Mouse (Mus musculus) neural tube, embryonic 11.5 days (tissue): Measurements from ENCODE around the gene Plekha7. TPM values are rescaled to one million over a fixed set of nuclear protein-coding genes. Genes with fewer than 3 reads are reported as not detected.

Experiments used
- ATAC-seq: fragments of 200-750 bp; cut with Nextera tagmentation; 2 replicates; pipeline ENCODE4 v1.8.0; 2017; ENCODE audit warnings: moderate number of reproducible peaks, mild to moderate bottlenecking, moderate TSS enrichment, moderate library complexity; ENCODE audit not compliant: insufficient read depth, low FRiP score, low TSS enrichment
- DNase-seq: peaks from one replicate; pipeline ENCODE4 v3.0.0-alpha.2; 2015; ENCODE audit warnings: low spot score
- H3K27ac ChIP-seq: fragments of 300-500 bp; sonication (generic); 2 replicates; pipeline ENCODE4 v1.5.1; 2014; ENCODE audit warnings: low read depth, mild to moderate bottlenecking, low read length
- H3K27me3 ChIP-seq: fragments of 300-500 bp; sonication (generic); 2 replicates; pipeline ENCODE4 v1.6.1; 2014; ENCODE audit warnings: mild to moderate bottlenecking, low read length, mixed read lengths; ENCODE audit not compliant: control insufficient read depth, insufficient read depth
- H3K36me3 ChIP-seq: fragments of 300-500 bp; sonication (generic); 2 replicates; pipeline ENCODE4 v1.6.1; 2014; ENCODE audit warnings: mild to moderate bottlenecking, low read length, moderate library complexity, mixed read lengths; ENCODE audit not compliant: control insufficient read depth, insufficient read depth
- H3K4me1 ChIP-seq: fragments of 300-500 bp; sonication (generic); 2 replicates; pipeline ENCODE4 v1.6.1; 2014; ENCODE audit warnings: low read length, mixed read lengths; ENCODE audit not compliant: control insufficient read depth, insufficient read depth
- H3K4me2 ChIP-seq: fragments of 300-500 bp; sonication (generic); 2 replicates; pipeline ENCODE4 v1.6.1; 2014; ENCODE audit warnings: low read depth, mild to moderate bottlenecking, moderate library complexity
- H3K4me3 ChIP-seq: fragments of 300-500 bp; sonication (generic); 2 replicates; pipeline ENCODE4 v1.5.1; 2014; ENCODE audit warnings: low read depth, low read length
- H3K9ac ChIP-seq: fragments of 300-500 bp; sonication (generic); 2 replicates; pipeline ENCODE4 v1.6.1; 2014; ENCODE audit warnings: mild to moderate bottlenecking, low read length
- H3K9me3 ChIP-seq: fragments of 300-500 bp; sonication (generic); 2 replicates; pipeline ENCODE4 v1.6.1; 2016; ENCODE audit warnings: low read length; ENCODE audit not compliant: control insufficient read depth
- WGBS: fragments of 180-500 bp; shearing (Covaris S2); extraction: QIAGEN DNeasy Blood & Tissue Kit; methylation state at CpG from one replicate; pipeline ENCODE4 v1.1.7; 2014; 5-methylcytosine and 5-hydroxymethylcytosine counted together
- polyA plus RNA-seq: library from polyadenylated mRNA; unstranded; fragments of >200 nt; fragmentation: Nextera tagmentation; extraction: Ambion mirVana; gene quantifications from 2 replicates; pipeline ENCODE4 v1.2.1, GENCODE M21; 2014

Plekha7 gene
- polyA plus RNA-seq, 1 experiment from 2014 or later, result 7.3 TPM

DNA sequence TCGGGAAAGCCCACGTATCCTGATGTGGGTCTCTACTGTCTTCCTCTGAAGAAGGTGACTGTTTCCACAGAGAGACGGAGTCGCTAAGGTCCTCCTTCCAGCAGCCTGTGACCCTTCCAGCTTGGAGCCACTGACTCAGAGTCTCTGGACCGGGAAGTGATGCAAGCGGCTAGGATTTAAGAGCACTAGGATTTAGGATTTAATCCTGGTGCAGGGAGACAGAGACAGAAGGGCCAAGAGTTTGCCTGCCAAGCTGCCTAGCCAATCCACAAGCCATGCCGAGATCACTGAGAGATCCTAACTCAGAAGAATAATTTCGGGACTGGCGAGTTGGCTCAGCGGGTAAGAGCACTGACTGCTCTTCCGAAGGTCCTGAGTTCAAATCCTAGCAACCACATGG, 59.6 kb downstream of the Plekha7 start:
- Histone ChIP-seq H3K4me1 (peaks cover 9% of the 10 kb centered on the region), H3K4me3 (no peak overlapping the region), H3K36me3 (no peaks in the 10 kb centered on the region), H3K9ac (no peak overlapping the region), H3K27me3 (no peaks in the 10 kb centered on the region), H3K27ac (no peak overlapping the region), H3K9me3 (no peaks in the 10 kb centered on the region), H3K4me2 (no peak overlapping the region)
- ATAC-seq, result no peak
- WGBS, result 94% methylated on average over 11 of the region's 11 CpGs
- DNase-seq, result no peak

DNA sequence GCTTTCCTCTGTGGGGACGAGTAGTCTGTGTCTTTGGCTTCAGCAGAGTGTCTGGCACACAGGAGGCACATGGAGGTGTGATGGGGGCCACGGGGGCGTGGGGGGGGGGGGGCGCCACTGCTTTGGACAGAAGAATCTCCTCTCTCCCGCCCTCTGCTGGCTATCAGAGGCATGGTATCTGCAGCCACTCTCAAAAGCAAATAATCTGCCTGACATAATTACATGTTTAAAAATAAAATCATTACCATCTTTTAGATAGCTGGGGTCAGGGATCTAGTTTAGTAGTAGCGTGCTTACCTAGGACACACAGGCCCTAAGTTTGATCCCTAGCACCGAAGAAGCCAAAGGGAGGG, 60.8 kb downstream of the Plekha7 start:
- ATAC-seq (no peak), DNase-seq (no peak)
- H3K9me3 ChIP-seq, result no peaks in the 10 kb centered on the region
- no peaks in the 10 kb centered on the region for H3K27me3 ChIP-seq
- H3K4me3 ChIP-seq, result no peak overlapping the region
- peaks cover 9% of the 10 kb centered on the region for H3K4me1 ChIP-seq
- WGBS, result 18% methylated on average over 4 of the region's 7 CpGs
- H3K36me3 ChIP-seq, result no peaks in the 10 kb centered on the region
- no peak overlapping the region for H3K9ac ChIP-seq
- H3K27ac ChIP-seq, result no peak overlapping the region
- no peak overlapping the region for H3K4me2 ChIP-seq

- no peaks in the 10 kb centered on the region for H3K27me3 ChIP-seq
- peaks cover 9% of the 10 kb centered on the region for H3K4me1 ChIP-seq
- no peak overlapping the region for H3K9ac ChIP-seq
- no peak for DNase-seq
- no peaks in the 10 kb centered on the region for H3K9me3 ChIP-seq
- ATAC-seq, result no peak
- no peaks in the 10 kb centered on the region for H3K36me3 ChIP-seq
- H3K4me3 ChIP-seq, result no peak overlapping the region
- WGBS, result 30% methylated on average over 13 of the region's 15 CpGs
- H3K4me2 ChIP-seq, result no peak overlapping the region
- H3K27ac ChIP-seq, result no peak overlapping the region
These were observed 61.3 kb downstream of the Plekha7 start for GRCm38 (mm10) chr7:116246696-116247376.

GRCm38 (mm10) chr7:116245815-116246695, 62.1 kb downstream of the Plekha7 start:
- ATAC-seq, result no peak
- H3K27ac ChIP-seq, result no peak overlapping the region
- H3K36me3 ChIP-seq, result no peaks in the 10 kb centered on the region
- 40% methylated on average over 15 of the region's 15 CpGs for WGBS
- no peak for DNase-seq
- no peaks in the 10 kb centered on the region for H3K9me3 ChIP-seq
- no peak overlapping the region for H3K4me2 ChIP-seq
- no peaks in the 10 kb centered on the region for H3K27me3 ChIP-seq
- no peak overlapping the region for H3K9ac ChIP-seq
- peaks cover 9% of the 10 kb centered on the region for H3K4me1 ChIP-seq
- H3K4me3 ChIP-seq, result no peak overlapping the region

DNA sequence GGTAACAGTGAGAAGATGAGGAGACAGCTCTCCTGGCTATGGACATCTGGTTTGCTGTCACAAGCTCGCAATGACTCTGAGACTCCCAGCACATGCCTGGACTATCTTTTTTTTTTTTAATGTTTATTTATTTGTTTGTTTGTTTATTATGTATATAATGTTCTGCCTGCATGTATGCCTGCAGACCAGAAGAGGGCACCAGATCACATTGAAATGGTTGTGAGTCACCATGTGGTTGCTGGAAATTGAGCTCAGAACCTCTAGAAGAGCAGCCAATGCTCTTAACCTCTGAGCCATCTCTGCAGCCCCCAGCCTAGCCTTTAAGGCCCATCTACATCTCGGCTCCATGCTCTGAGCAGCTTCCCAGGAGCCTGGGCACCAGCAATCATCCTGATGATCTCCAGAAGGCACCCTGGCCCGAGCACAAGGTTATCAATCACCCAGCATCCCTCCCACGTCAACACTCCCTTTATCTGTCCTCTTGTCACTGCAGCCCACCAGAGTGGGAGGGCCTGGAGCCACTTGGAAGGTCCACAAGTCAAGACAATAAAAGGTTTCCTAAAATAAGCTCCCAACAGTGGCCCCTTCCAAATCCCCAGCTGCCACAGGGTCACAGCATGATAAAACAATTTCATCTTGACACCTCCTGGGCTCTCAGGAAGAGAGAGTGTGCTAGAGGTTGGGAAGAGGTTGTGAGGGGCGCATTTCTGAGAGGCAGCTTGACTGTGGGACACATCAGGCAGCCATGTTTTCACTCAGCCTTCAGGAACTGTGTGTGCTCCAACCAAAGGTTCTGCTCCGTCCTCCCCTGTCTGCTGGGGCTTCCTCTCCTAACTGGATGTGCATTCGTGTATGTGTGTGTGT, 63.6 kb downstream of the Plekha7 start:
- ATAC-seq (no peak), DNase-seq (no peak)
- Histone ChIP-seq H3K27ac (no peak overlapping the region), H3K4me2 (no peak overlapping the region), H3K36me3 (no peaks in the 10 kb centered on the region), H3K4me1 (peaks cover 9% of the 10 kb centered on the region), H3K9ac (no peak overlapping the region), H3K27me3 (no peaks in the 10 kb centered on the region), H3K9me3 (no peaks in the 10 kb centered on the region), H3K4me3 (no peak overlapping the region)
- 27% methylated on average over 7 of the region's 7 CpGs for WGBS

DNA sequence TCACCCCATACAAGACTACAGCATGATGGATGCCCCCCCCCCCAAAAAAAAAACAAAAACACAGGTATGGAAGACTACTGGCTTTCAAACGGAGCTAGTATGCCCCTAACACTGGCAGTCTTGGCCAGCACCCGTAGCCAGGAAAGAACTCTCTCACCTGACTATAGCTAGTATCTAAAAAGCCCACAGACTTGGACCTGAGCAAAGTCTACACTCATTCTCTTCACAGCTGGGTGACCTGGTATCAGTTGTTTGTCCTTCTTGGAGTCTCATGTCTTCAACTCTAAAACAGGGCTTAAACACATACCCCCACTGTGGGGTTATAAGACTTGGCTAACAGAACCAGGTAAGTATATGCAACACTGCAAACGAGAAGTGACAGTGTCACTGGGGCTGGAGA, 65.4 kb downstream of the Plekha7 start:
- no peak overlapping the region for H3K4me2 ChIP-seq
- H3K36me3 ChIP-seq, result no peaks in the 10 kb centered on the region
- peaks cover 12% of the 10 kb centered on the region for H3K4me1 ChIP-seq
- no peak for ATAC-seq
- H3K9me3 ChIP-seq, result no peaks in the 10 kb centered on the region
- no peak overlapping the region for H3K4me3 ChIP-seq
- no peak overlapping the region for H3K27ac ChIP-seq
- peaks cover 4% of the 10 kb centered on the region; the same call in 1 of the 2 replicates for H3K27me3 ChIP-seq
- no peak overlapping the region for H3K9ac ChIP-seq
- no peak for DNase-seq
- 78% methylated on average over 3 of the region's 3 CpGs for WGBS

DNA sequence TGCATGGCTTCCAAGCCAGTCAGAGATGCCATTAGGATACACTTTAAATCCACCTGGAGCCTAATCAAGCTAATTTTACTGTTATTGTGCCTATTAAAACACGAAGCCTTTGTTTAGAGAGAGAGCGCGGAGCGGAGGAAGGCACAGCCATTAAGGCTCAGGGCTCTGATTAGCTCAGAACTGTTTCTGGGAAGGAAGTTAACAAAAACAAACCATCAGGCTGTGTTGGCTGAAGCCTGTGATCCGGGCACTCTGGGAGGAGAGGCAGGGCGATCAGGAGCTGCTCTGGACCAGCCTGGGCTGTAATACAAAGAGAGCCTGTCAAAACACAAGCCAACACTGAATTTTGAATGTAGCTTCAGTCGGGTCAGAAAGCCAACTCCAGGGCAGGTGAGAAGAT, 66.6 kb downstream of the Plekha7 start:
- Histone ChIP-seq H3K4me2 (no peak overlapping the region), H3K27ac (no peak overlapping the region)

DNA sequence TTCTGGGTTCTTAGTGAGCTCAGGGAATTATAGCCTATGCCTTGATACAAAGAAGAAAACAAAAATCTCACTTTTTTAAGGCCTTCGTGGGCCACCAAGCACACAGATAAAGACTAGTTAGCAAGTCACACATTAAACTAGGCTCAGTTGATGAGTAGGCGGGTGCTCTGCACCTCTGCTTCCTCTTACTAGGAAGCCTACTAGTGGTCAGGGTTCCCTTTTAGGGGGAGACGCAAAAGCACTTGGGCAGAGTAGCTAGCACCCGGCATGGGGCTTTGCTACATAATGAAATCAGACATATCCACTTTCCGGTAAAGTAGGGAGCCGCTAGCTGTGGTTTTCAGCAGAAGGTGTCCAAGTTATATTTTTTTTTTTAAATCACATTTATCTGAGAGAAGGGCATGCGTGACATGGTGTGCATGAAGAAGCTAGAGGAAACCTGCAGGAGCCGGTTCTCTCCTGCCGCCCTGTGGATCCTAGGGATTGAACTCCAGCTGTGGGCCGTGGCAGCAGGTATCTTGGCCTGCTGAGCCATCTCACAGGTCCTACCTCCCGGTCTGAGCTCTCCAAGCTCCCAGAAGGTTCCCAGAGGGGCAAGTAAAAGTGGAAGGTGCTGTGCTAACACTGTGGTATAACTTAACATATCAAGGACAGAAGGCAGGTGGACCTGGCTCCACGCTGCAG, 67.2 kb downstream of the Plekha7 start:
- Histone ChIP-seq H3K27ac (no peak overlapping the region), H3K9ac (no peak overlapping the region), H3K9me3 (no peaks in the 10 kb centered on the region), H3K36me3 (no peaks in the 10 kb centered on the region), H3K27me3 (peaks cover 7% of the 10 kb centered on the region), H3K4me3 (no peak overlapping the region), H3K4me1 (peaks cover 9% of the 10 kb centered on the region), H3K4me2 (no peak overlapping the region)
- DNase-seq (no peak), ATAC-seq (no peak)
- WGBS, result 67% methylated on average over 12 of the region's 12 CpGs

More for the DNA sequence above, 66.6 kb downstream of the Plekha7 start:
- WGBS, result 33% methylated on average over 7 of the region's 7 CpGs
- Histone ChIP-seq H3K9me3 (no peaks in the 10 kb centered on the region), H3K4me3 (no peak overlapping the region), H3K36me3 (no peaks in the 10 kb centered on the region), H3K27me3 (peaks cover 7% of the 10 kb centered on the region), H3K9ac (no peak overlapping the region), H3K4me1 (peaks cover 13% of the 10 kb centered on the region)
- DNase-seq (no peak), ATAC-seq (no peak)
